Mouse (Mus musculus) CH12.LX (cell line): ENCODE results near the gene Coro7.

ENCODE experiments used
- CHD1 ChIP-seq: IDR thresholded peaks from 2 replicates; pipeline ENCODE4 v1.6.1; 2012; ENCODE audit warnings: low read depth, low read length, improper control_type of control experiment, inconsistent platforms
- CTCF ChIP-seq, 2 experiments: IDR thresholded peaks in 1 of 2; conservative IDR thresholded peaks in 1 of 2; 2 replicates each; pipeline ENCODE4 v1.5.1; 2011 to 2012; ENCODE audit warnings: low read depth in 2 of 2, low read length in 2 of 2, improper control_type of control experiment in 1 of 2, inconsistent platforms in 1 of 2, mild to moderate bottlenecking in 1 of 2, moderate library complexity in 1 of 2
- ETS1 ChIP-seq: conservative IDR thresholded peaks from 2 replicates; pipeline ENCODE4 v1.6.1; 2012; ENCODE audit warnings: low read depth, mild to moderate bottlenecking, inconsistent platforms, low read length, improper control_type of control experiment, moderate library complexity
- HCFC1 ChIP-seq: IDR thresholded peaks from 2 replicates; pipeline ENCODE4 v1.6.1; 2012; ENCODE audit warnings: low read depth, mild to moderate bottlenecking, inconsistent platforms, low read length, improper control_type of control experiment
- JUN ChIP-seq: IDR thresholded peaks from 2 replicates; pipeline ENCODE4 v1.6.1; 2011; ENCODE audit warnings: low read depth, mild to moderate bottlenecking, low read length, improper control_type of control experiment, moderate library complexity; ENCODE audit not compliant: insufficient read depth
- JUND ChIP-seq: conservative IDR thresholded peaks from 2 replicates; pipeline ENCODE4 v1.6.1; 2011; ENCODE audit warnings: low read depth, low read length, improper control_type of control experiment
- MEF2A ChIP-seq: IDR thresholded peaks from 2 replicates; pipeline ENCODE4 v1.6.1; 2014; ENCODE audit warnings: low read depth, mild to moderate bottlenecking, inconsistent platforms, low read length, improper control_type of control experiment, borderline replicate concordance
- NRF1 ChIP-seq: IDR thresholded peaks from 2 replicates; pipeline ENCODE4 v1.6.1; 2014; ENCODE audit warnings: low read depth, mild to moderate bottlenecking, inconsistent platforms, low read length, improper control_type of control experiment, moderate library complexity
- POLR2A ChIP-seq: IDR thresholded peaks from 2 replicates; pipeline ENCODE4 v1.6.1; 2011; ENCODE audit warnings: low read depth, mild to moderate bottlenecking, improper control_type of control experiment, low read length
- SIN3A ChIP-seq: IDR thresholded peaks from 2 replicates; pipeline ENCODE4 v1.6.1; 2012; ENCODE audit warnings: low read length, improper control_type of control experiment, inconsistent platforms
- TBP ChIP-seq: conservative IDR thresholded peaks from 2 replicates; pipeline ENCODE4 v1.6.1; 2011; ENCODE audit warnings: low read depth, low read length, improper control_type of control experiment
- USF1 ChIP-seq: IDR thresholded peaks from 2 replicates; pipeline ENCODE4 v1.6.1; 2014; ENCODE audit warnings: low read depth, mild to moderate bottlenecking, inconsistent platforms, low read length, improper control_type of control experiment
- USF2 ChIP-seq: conservative IDR thresholded peaks from 2 replicates; pipeline ENCODE4 v1.6.1; 2011; ENCODE audit warnings: low read depth, low read length, improper control_type of control experiment
- ZKSCAN1 ChIP-seq: IDR thresholded peaks from 2 replicates; pipeline ENCODE4 v1.6.1; 2012; ENCODE audit warnings: low read depth, inconsistent platforms, low read length, improper control_type of control experiment, borderline replicate concordance

DNA sequence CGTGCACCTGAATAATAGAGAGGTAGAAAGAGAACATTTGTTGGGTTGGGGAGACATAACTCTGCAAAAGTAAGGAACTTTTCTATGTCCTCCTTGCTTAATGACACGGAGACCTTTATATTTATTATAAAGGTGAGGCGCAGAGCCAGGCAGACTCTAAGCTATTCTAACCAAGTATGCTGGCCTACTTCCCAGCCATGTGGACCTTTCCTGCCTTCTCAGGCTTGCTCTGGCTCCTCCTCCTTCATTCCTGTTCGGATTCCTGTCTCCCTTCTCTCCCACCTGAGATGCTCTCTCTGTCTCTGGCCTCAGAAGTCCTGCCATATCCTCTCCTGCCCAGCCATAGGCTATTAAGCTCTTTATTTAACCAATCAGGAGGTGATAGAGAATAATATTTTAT, 45.7 kb upstream of the Coro7 start:
- TF ChIP-seq NRF1 (no peak), CTCF (conservative IDR thresholded peaks at IDR 0.05 in 1 of 2, IDR thresholded peaks at IDR 0.05 in 1 of 2; ENCODE audit: low read depth in 2 of 2, low read length in 2 of 2) (no peak), MEF2A (no peak), JUND (no peak), POLR2A (no peak), HCFC1 (no peak), SIN3A (no peak), ETS1 (no peak), USF1 (no peak), TBP (no peak), ZKSCAN1 (no peak), JUN (no peak), USF2 (no peak), CHD1 (no peak)
